Mouse (Mus musculus) layer of hippocampus, postnatal 14 days (tissue): Measurements from ENCODE around the gene Selenof. TPM values are rescaled to one million over a fixed set of nuclear protein-coding genes. Genes with fewer than 3 reads are reported as not detected.

Experiments
- DNase-seq, 2 experiments: peaks; one replicate each; pipeline ENCODE4 v3.0.0; 2021 to 2022; ENCODE audit warnings: low spot score in 2 of 2, mixed read lengths in 1 of 2
- total RNA-seq, 2 experiments: library from RNA; stranded (reverse); gene quantifications; 2 replicates each; pipeline ENCODE4 v1.2.3; 2021

Gene Selenof
- total RNA-seq, 2 experiments from 2014 or later, result 296 to 301 TPM

DNA sequence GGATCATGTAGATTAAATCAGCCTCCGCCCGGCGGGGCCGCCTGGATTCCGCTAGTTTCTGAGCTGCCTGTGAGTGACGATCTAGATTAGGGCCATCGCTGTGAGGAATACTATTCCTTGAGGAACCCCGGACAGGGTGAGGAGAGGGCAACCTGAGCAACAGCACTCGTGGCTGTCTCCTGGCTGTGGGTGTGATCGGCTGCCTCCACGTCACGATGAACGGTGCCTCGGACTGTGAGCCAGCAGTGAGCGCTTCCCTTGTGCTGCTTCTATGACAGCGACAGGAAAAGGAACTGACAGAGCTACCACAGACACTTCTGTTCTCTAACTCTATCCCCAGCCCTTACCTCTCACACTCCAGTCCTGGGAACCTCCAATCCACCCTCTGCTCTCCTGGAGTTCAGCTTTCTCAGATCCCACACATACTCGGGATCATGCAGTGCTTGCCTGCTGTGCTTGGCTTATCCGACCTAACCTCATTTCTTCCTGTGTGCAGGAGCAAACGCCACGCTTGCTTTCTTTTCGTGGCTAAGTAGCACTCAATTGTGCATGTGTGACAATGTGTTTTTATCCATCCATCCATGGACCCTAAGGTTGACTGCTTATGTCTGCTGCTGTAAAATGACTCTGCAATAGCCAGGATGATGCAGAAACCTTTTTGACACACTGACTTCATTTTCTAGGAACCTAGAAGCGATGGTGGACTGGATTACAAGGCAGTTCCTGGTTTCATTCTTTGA lies 8.4 kb upstream of the Selenof start:
- DNase-seq, result no peak

GRCm38 (mm10) chr3:144563916-144564315 lies 6.2 kb upstream of the Selenof start:
- no peak for DNase-seq

- DNase-seq, result no peak
Measured at GRCm38 (mm10) chr3:144565212-144565611, 4.9 kb upstream of the Selenof start.

DNA sequence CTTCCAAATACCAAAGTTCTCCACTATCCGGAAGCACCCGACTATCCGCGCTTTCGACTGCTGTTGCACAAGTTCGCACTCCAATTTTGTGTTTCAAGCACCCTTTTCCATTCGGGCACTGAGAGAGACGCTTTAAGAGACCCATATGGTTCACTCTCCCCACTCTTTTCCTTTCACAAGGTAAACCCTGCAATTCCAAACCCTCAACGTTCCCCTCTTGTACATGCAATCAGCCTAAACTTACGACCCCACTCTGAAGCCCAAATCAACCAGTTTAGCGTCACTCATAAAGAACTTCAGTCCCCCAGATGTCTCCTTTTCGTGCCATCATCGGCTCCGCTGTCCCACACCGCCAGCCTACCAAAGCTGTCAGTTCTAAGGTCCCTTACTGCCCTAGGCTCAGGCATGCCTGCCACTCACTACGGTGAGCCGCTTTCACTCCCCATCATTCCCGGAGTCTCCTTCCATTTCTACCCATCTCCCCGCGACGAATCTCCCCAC lies 1.2 kb upstream of the Selenof start:
- DNase-seq, result no peak

DNA sequence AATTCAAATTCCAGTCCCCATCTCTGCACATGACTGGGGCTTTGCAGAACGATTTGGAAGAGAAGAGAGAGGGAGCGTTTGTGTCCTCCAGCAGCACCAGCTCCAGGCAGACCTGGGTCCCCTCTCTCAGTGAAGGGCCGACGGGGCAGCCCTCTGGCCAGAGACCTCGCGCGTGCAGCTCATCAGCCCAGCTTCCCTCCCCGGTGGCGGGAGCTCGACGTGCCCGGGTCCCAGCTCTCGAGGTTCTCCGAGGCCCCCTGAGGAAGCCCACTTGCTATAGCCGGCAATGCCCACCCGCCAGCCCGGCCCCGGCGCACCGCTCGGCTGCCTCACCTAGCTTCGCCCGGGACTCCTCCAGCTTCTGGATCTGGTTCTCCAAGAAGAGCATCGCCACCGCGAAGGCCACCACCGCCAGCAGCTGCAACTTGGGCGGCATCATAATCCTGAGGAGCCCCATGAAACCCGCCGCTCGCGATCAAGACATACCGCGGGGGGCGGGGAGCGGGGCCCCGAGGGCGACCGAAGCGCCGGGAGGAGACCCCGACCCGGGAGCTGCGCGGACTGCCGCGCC lies 618 bp upstream of the Selenof start:
- peak in 1 of 2 experiments; percentile 49 for DNase-seq

- no peak for DNase-seq
Measured at GRCm38 (mm10) chr3:144570816-144571487, 848 bp downstream of the Selenof start.

- no peak for DNase-seq
Measured at GRCm38 (mm10) chr3:144574256-144574655, 4.2 kb downstream of the Selenof start.

DNA sequence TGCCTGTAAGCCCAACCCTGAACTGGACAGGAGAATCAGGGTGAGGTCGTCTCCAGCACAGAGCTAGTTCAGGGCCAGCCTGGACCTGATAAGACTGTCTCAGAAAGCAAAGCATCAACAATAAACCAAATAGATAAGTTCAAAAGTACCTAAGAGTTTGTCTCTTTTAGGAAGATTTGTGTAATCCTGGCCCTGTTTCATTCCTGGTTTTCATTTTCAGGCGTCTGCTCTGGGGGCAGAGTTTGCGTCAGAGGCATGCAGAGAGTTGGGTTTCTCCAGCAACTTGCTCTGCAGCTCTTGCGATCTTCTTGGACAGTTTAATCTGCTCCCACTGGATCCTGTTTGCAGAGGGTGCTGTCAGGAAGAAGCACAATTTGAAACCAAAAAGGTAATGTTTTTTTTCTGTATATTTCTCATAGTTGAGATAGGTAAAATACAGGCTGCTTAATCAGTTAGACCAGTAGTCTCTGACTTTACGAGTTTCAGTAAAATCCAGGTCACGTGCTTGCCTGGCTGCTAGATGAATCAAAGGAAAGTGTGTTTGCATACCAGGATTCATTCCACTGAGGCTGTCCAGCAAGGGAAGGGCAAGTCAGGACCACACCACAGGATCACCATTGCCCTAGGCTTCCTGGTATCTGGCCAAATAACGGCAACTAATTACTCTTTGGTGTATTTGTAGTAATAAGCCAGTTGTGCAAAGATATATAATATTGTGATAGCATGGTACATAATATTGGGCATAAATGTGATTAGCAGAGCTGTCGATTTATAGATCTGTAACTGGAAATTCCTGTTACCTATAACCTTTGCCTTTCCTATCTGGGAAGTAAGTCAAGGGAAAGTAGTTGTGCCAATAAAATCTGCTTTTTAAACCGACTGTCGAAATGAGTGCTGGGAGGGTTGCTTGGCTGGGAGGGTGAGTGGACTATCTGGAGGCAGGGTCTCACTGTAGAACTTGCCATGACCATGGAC lies 7.5 kb downstream of the Selenof start:
- DNase-seq, result no peak

GRCm38 (mm10) chr3:144578921-144579320 lies 8.8 kb downstream of the Selenof start:
- no peak for DNase-seq

- DNase-seq, result no peak
Measured at GRCm38 (mm10) chr3:144579796-144580195, 9.7 kb downstream of the Selenof start.

GRCm38 (mm10) chr3:144580281-144580680 lies 10.2 kb downstream of the Selenof start:
- no peak for DNase-seq

- no peak for DNase-seq
Measured at GRCm38 (mm10) chr3:144581842-144582241, 11.7 kb downstream of the Selenof start.

DNA sequence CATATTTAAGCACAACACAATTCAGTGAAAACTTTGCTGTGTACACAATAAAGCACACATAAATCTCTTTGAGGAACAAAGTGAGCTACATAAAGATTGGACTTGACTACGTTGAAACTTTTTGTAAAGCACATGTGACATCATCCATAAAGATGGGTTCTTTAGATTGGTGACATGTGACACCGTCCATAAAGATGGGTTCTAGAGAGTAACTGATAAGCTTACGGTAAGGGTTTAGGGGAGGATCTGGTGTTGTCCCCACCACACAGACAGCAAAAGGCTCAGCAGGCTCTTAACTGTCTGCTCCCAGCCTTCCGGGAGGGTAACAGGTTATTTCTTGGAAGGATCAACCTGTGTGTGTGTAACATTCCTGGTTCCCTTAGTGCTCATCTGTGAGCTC lies 12.2 kb downstream of the Selenof start:
- DNase-seq, result no peak

GRCm38 (mm10) chr3:144583789-144584188 lies 13.7 kb downstream of the Selenof start:
- no peak for DNase-seq

DNA sequence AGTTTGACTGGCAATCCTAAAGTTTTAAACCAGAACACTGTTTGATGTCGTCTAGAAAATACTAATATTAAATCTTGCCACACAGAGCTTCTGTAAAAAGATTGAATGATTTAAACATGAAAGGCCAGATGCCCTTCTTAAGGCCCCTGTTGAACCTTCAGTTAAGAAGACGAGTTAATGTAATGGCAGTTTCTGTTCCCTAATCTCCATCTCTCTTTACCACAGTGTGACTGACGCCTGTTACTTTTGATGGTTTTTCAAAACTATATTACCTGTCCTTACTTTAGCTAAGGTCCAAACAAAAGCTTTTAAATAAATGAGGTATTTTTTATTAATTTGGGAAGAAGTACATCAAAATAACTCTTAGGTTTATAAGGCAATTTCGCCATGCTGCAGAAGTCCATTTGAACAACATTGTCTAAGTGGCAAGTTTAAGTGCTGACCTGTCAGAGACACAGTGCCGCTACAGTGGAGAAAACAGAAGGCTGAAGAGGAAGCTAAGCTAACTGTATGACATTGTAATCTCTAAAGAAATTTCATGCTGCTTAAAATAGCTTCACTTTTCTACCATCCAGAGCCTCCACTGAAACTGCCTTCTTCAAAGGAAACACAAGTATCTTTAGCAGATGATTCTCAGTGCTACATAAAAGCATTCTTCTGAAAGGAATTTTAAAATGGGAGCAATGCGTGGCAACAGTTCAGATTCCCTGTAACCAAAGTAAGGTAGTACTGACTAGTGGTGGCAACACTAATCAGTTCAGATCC lies 14.9 kb downstream of the Selenof start:
- DNase-seq, result no peak

DNA sequence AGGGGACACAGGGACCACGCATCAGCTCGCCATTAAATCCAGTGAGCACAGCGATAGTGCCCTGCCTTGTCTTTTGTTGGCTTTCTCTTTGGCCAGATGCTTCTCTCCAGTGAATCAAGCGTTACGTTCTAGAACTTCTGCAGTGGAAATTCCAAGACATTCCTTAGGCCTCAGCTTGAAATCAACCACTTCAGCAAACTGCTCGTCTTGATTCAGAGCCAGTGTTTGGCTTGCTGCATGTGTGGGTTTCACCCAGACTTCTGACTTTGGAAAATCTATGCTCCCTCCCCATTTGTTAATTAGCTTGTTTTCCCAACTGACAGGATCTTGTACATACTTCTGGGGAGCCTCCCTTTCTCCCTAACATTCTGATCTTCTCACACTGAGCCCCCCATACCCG lies 16.6 kb downstream of the Selenof start:
- peak in 1 of 2 experiments; percentile 17 for DNase-seq

DNA sequence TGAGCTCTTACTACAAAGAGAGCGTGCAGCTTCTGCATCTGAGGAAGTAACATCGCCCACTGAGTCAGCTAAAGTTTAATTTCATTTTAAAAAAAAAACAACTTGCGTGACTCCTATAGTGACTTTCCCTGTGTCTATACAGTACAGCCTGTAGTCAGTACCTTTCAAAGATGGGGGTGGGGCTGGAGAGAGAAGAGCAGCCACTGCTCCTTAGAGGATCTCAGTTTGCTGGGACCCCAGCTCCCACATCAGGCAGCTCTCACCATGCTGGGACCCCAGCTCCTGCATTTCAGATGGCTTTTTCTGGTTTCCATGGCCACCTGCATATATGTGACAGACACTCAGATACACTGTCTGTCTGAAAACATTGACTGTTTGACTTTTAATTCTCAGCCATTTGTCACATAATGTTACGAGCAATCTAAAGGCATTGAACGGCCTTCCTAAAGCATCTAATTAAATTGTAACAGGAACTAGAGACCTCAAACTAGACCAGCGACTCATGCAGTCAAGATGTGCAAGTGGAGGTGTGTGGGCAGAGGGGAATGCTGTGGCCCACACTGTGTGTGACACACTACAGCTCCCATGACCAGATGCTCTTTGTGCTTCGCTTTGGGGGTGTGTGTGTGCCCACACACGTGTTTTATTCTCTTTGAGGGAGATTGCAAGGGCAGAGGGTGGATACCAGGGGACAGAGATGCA lies 19.2 kb downstream of the Selenof start:
- DNase-seq, result no peak

DNA sequence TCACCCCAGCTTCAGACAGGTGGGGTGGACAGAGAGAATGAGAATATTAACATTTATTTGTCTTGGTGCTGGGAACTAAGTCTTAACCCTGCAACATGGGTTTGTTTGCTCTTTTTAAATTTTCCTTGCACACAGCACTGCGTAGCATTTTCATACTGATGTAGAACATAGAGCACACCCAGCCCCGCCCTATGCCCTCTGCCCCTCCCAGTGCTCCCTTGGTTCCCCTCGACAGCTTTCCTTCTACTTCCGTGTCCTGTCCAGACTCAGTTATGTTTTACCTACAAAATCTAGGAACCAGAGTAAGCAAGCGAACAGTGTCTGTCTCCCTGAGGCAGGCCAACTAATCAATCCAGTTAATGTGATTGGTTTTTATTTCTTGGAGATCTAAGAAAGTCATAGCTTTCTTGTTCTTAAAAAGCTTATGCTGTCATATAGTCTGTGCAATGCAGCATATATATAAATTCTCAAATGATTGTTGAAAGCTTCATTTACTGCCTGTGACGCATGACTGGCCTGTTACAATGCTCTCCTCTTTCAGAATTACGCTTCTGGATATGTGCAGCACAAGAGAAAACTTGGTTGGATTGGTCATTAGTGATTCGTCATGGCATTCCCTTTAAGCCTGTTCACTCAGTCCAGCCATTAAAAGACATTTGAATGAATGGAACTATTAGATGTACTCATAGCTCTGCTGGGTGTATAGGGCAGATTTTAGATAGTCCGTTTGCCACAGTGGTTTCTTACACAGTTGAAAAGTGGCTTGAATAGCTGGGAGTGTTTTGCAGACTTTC lies 23.1 kb downstream of the Selenof start:
- no peak for DNase-seq

- DNase-seq, result no peak
Measured at GRCm38 (mm10) chr3:144597121-144597520, 27.0 kb downstream of the Selenof start.
